Mouse (Mus musculus) central nervous system, embryonic 18 days (tissue): ENCODE measurements around the gene Olfr730. TPM values are rescaled to one million over a fixed set of nuclear protein-coding genes. Genes with fewer than 3 reads are reported as not detected.

Experiments
- polyA plus RNA-seq: library from polyadenylated mRNA; depleted of rRNA; stranded (reverse); fragments of >200 nt; gene quantifications from 2 replicates; pipeline ENCODE4 v1.2.3, GENCODE M21; 2012; rRNA removed

The Olfr730 gene
- polyA plus RNA-seq: not detected in 2 replicates

GRCm38 (mm10) chr14:50188098-50188497, at the start of gene Olfr730:
Olfr730 (minus strand) TSS chr14:50188198.

GRCm38 (mm10) chr14:50152810-50153209, 35.2 kb downstream of the Olfr730 start, which contains the start of gene Olfr729:
Olfr729 (minus strand) TSS chr14:50152910.

GRCm38 (mm10) chr14:50142580-50142979, 45.4 kb downstream of the Olfr730 start, which contains the start of gene Olfr728:
Olfr728 (minus strand) TSS chr14:50142680.

Other genes starting within 250 kb of the Olfr730 start
- gene Olfr724, start 224.9 kb downstream of the Olfr730 start, polyA plus RNA-seq: not detected in 2 replicates
- not detected in 2 replicates for gene Olfr725, start 147.8 kb downstream of the Olfr730 start, polyA plus RNA-seq
- not detected in 2 replicates for gene Olfr726, start 97.2 kb downstream of the Olfr730 start, polyA plus RNA-seq
- gene Olfr727, start 65.0 kb downstream of the Olfr730 start, polyA plus RNA-seq: not detected in 2 replicates
- gene Olfr728, start 45.5 kb downstream of the Olfr730 start, polyA plus RNA-seq: not detected in 2 replicates
- gene Olfr729, start 35.3 kb downstream of the Olfr730 start, polyA plus RNA-seq: not detected in 2 replicates
- not detected in 2 replicates for gene Olfr731, start 53.7 kb upstream of the Olfr730 start, polyA plus RNA-seq
- gene Olfr732, start 96.0 kb upstream of the Olfr730 start, polyA plus RNA-seq: not detected in 2 replicates
- not detected in 2 replicates for gene Olfr733, start 113.3 kb upstream of the Olfr730 start, polyA plus RNA-seq
- gene Olfr734, start 138.6 kb upstream of the Olfr730 start, polyA plus RNA-seq: not detected in 2 replicates
- not detected in 2 replicates for gene Olfr735, start 160.7 kb upstream of the Olfr730 start, polyA plus RNA-seq
- not detected in 2 replicates for gene Tlr11, start 169.7 kb upstream of the Olfr730 start, polyA plus RNA-seq
- not detected in 2 replicates for gene Olfr736, start 193.0 kb upstream of the Olfr730 start, polyA plus RNA-seq
- gene Olfr738, start 219.4 kb upstream of the Olfr730 start, polyA plus RNA-seq: not detected in 2 replicates
- gene Olfr739, start 230.4 kb upstream of the Olfr730 start, polyA plus RNA-seq: not detected in 2 replicates